Mouse (Mus musculus) frontal cortex, adult 2 months (tissue): ENCODE measurements around the gene Sgk1. TPM values are rescaled to one million over a fixed set of nuclear protein-coding genes. Genes with fewer than 3 reads are reported as not detected.
A peak's percentile ranks its signal among the peaks of the same experiment; 100 is the strongest.

ENCODE experiments used
- DNase-seq, 2 experiments: peaks; one replicate each; pipeline ENCODE4 v3.0.0; 2022; ENCODE audit warnings: low spot score in 1 of 2; ENCODE audit errors: extremely low spot score in 1 of 2
- polyA plus RNA-seq: library from polyadenylated mRNA; depleted of rRNA; stranded (reverse); fragments of >200 nt; gene quantifications from 2 replicates; pipeline ENCODE4 v1.2.3, GENCODE M21; 2012

The Sgk1 gene
- polyA plus RNA-seq, 1 experiment, result 42.8 TPM

DNA sequence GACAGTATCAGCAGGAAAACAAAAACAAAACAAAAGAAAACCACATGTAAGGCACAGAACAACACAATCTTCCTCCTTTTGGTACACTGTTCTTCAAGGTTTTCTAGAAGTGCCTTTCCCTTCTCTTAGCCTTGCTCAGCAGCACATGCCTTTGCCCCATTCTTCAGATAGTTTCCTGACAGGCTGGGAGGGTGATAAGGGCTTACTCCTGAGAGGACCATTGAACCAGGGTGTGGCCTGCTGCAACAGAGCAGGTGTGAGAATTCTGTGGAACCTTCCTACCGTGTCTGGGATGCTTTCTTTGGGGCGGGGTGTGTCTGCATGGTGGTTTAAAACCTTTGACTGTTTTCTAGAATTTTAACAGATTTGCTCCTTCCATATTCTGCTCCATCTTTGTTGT is 79.1 kb downstream of the Sgk1 start:
- DNase-seq, result no peak

DNA sequence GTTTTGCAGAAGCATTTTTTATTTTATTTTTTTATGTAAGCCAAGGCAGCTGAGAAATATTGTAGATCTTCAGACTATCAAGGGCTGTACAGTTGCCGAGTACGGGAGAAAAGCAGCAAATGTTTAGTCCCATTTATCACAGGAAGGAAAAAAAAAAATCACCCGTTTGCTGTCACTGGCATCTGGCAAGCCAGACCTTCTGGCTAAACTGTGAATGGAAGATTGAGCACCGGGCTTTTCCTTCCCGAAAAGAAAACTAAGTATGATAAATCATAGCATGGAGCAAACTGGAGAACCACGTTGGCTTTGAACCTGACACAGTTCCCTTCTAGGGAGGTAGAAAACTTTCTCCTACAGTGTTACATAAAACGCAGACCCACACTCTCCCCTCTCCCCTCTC is 81.0 kb downstream of the Sgk1 start:
- peak; percentile 11 to 36 for DNase-seq

GRCm38 (mm10) chr10:21973676-21974075 is 91.7 kb downstream of the Sgk1 start:
- DNase-seq, result no peak

DNA sequence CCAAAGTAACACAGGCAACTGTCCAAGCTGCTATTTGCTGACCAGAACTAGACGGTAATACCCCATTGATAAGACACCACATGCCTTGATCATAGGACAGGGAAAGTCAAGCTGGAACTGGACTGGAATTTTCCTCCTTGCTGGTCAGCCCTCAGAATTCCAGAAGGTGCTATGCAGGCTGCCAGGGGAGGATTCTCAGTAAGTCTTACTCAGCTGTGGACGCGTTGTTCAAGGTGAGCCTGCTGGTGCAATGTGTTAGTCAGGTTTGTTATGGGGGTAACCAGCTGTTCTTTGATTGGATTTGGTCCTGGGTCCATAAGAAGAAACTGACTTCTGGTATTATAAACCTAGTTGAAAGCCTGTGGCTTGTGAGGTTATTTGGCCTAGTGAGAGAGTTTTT is 92.8 kb downstream of the Sgk1 start:
- DNase-seq, result no peak

DNA sequence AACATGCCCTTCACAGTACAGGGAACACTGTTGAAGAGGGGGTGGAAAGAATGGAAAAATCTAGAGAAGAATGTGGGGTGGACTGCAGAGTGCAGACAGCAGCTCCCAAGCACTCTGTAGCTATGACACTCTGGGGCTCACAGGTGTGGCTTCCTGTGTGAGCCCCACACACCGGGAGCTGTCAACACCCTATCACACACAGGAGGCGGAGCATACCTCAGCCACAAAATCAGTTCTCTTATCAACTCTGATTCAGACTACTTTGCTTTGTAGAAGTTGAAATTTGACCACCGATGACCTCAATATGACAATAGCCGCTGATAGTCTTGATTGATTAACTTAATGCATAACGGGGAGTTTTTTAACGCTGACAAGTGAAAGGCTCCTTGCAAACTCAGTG is 93.4 kb downstream of the Sgk1 start:
- DNase-seq, result no peak

- DNase-seq, result no peak
These were observed 94.3 kb downstream of the Sgk1 start for GRCm38 (mm10) chr10:21976253-21976652.

- no peak for DNase-seq
These were observed 96.4 kb downstream of the Sgk1 start for GRCm38 (mm10) chr10:21978421-21978820.

- no peak for DNase-seq
These were observed 97.4 kb downstream of the Sgk1 start for GRCm38 (mm10) chr10:21979286-21979965.

GRCm38 (mm10) chr10:21980780-21981435 is 98.9 kb downstream of the Sgk1 start:
- DNase-seq, result no peak

GRCm38 (mm10) chr10:21982303-21982702 is 100.3 kb downstream of the Sgk1 start:
- DNase-seq, result no peak

GRCm38 (mm10) chr10:21988489-21988888 is 106.5 kb downstream of the Sgk1 start:
- no peak for DNase-seq

DNA sequence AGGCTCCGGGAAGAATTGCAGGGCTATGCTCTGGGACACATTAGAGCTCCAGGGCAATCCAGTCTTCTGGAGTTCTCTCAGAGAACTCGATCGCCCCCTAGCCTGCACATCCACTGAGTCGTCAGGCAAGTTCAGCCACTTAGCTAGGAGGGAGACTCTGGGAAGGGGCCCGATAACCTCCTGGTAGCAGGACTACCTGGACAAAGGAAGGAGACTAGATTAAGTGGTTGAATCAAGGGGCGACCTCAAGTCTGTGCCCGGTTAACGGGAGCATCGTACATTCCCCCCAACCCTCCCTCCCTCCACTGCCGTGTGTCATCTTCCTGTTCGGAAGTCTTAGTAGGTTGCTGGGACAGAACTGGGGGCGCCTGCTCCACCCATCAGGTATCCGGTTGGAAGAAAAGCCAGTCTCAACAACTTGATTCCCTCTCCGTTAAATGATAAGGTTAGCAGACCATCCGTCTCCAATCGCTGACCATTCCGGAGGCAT is 109.4 kb downstream of the Sgk1 start:
- DNase-seq, result peak; percentile 65 to 90

DNA sequence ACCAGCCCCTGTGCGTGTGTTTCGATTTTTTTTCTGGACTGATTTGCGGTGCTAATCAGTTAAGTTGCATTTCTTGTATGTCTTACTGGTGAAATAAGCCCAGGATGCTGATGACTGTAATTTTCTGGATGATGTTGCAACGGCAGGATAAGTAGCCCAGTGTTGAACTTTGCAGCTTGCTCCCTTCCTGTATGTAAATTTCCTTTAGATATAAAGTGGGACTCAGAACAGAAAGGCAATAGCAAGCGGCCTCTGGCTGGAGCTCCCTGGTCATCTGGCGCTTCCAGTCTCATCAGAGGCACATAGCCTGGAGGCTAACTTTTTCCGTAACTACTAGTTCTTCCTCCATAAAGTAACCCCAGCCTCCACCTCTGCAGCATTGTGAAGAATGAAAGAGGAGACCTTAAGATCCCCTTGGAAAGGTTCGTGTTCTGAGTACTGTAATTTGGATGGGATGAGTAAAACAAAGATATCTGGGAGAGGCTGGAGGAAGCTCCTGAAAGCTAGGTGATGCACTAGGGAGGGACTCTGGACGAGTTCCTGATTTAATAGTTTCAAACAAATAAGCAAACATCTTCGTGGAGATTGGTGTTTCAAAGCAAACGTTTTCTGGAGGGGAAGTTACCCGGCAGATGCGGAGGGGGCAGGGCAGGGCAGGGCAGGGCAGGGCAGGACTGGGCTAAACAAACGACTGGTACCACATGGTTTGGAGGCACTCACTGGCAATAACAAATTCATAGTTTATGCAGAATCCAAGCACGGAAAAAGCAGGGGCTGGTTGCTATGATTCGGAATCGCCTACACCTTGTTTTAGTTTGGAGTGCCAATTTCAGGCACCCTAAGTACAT is 110.2 kb downstream of the Sgk1 start:
- peak in 1 of 2 experiments; percentile 46 for DNase-seq

- DNase-seq, result peak; percentile 46 to 80
These were observed 111.0 kb downstream of the Sgk1 start for GRCm38 (mm10) chr10:21992834-21993514.

GRCm38 (mm10) chr10:21993515-21994373 is 111.8 kb downstream of the Sgk1 start:
- peak in 1 of 2 experiments; percentile 33 for DNase-seq

GRCm38 (mm10) chr10:21994431-21994914 is 112.5 kb downstream of the Sgk1 start:
- DNase-seq, result peak; percentile 89 to 96

DNA sequence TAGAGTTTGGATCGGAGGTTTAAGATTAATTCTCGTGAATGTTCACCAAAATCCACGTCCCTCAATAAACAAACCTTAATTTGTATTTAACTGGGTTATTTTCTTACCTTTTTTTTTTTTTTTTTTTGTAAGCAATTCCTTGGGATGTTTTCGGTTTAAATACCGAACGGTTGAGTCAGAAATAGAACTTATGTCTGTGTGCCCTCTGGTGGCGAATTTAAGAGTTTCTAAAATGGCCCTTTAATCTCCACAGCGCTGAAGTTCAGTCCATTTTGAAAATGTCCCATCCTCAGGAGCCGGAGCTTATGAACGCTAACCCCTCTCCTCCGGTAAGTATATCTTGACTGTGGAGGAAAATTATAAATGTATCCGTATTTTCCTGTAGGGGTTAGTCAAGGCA is 113.2 kb downstream of the Sgk1 start:
- peak in 1 of 2 experiments; percentile 84 for DNase-seq

- peak; percentile 63 to 92 for DNase-seq
These were observed 113.8 kb downstream of the Sgk1 start for GRCm38 (mm10) chr10:21995661-21996308.
